Mouse (Mus musculus) B cell, adult 62 days (primary cell): ENCODE results near the gene Snap23. TPM values are rescaled to one million over a fixed set of nuclear protein-coding genes. Genes with fewer than 3 reads are reported as not detected.

ENCODE experiments used
- total RNA-seq: library from RNA; stranded (reverse); gene quantifications from 4 replicates; pipeline ENCODE4 v1.2.4, GENCODE M21; 2023

Gene Snap23
- 36.5 to 52.1 TPM (median 46.1 TPM) in 4 replicates for total RNA-seq

GRCm38 (mm10) chr2:120566886-120567797, at the start of gene Snap23:
Gene Snap23, plus strand, starts transcription at chr2:120567671.

GRCm38 (mm10) chr2:120563235-120563990, 4.1 kb upstream of the Snap23 start, which contains the start of gene Zfp106:
Gene Zfp106, minus strand, starts transcription at chr2:120563843.

GRCm38 (mm10) chr2:120608830-120609723, 41.6 kb downstream of the Snap23 start, which contains the start of the genes Haus2 and Lrrc57:
Gene Haus2, plus strand, starts transcription at chr2:120609383.
Gene Lrrc57, minus strand, starts transcription at chr2:120609520.

GRCm38 (mm10) chr2:120628886-120629735, 61.6 kb downstream of the Snap23 start, which contains the start of gene Stard9:
Gene Stard9, plus strand, starts transcription at chr2:120629121.

Other genes with a start within 250 kb of the Snap23 start
- 59.9 to 81.8 TPM (median 70.3 TPM) in 4 replicates for gene Vps39, start 214.5 kb upstream of the Snap23 start, total RNA-seq
- 41.0 to 54.8 TPM (median 42.9 TPM) in 4 replicates for gene Ganc, start 163.8 kb upstream of the Snap23 start, total RNA-seq
- gene Tmem87a, start 163.6 kb upstream of the Snap23 start, total RNA-seq = 51.9 to 54.2 TPM (median 54.0 TPM) in 4 replicates
- 0.73 to 2.2 TPM (median 1.4 TPM) in 4 replicates for gene Capn3, start 111.7 kb upstream of the Snap23 start, total RNA-seq
- gene Zfp106, start 3.8 kb upstream of the Snap23 start, total RNA-seq = 116 to 120 TPM (median 119 TPM) in 4 replicates
- 17.9 to 22.0 TPM (median 20.4 TPM) in 4 replicates for gene Haus2, start 41.7 kb downstream of the Snap23 start, total RNA-seq
- gene Lrrc57, start 41.8 kb downstream of the Snap23 start, total RNA-seq = 24.5 to 36.5 TPM (median 30.2 TPM) in 4 replicates
- 0.39 to 0.81 TPM (median 0.74 TPM) in 4 replicates for gene Stard9, start 61.5 kb downstream of the Snap23 start, total RNA-seq